Mouse (Mus musculus) mesoderm, embryonic 11.5 days (tissue): ENCODE results near the gene Hsf5.

Source experiments
- DNase-seq: peaks from one replicate; pipeline ENCODE4 v3.0.0-alpha.2; 2012; ENCODE audit warnings: low read depth, low spot score

The Hsf5 gene

DNA sequence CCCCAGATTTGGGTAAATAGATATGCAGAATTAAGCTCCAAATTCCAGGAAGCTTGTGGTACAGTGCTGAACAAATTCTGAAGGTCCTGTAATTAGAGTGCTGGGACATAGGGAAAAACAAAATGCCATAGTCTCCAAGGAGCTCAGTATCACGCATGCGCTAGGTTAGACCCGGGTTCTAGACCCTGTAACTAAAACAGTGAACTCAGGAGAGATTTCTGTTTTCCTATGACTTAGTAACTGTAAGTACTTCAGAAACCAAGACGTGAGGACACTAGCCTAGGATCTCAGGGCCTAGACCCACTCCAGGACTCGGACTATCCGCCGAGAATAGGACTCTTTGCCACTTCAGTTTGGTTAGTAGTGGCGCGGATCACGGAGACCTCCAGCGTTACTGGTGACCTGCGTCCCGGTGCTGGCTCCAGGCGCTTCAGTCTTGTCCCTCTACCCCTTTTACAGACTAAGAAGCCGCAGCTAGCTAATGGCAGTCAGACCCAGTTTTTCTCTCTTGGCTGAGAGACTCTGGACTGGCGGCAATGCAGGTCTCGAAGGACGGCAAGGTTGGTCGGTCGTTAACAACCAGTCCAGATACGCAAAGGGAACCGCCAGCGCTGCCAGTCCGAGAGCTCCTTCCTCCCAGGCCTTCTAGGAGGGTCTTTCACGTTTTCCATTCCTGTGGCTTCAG, 26.0 kb upstream of the Hsf5 start:
- peak; percentile 25 for DNase-seq

DNA sequence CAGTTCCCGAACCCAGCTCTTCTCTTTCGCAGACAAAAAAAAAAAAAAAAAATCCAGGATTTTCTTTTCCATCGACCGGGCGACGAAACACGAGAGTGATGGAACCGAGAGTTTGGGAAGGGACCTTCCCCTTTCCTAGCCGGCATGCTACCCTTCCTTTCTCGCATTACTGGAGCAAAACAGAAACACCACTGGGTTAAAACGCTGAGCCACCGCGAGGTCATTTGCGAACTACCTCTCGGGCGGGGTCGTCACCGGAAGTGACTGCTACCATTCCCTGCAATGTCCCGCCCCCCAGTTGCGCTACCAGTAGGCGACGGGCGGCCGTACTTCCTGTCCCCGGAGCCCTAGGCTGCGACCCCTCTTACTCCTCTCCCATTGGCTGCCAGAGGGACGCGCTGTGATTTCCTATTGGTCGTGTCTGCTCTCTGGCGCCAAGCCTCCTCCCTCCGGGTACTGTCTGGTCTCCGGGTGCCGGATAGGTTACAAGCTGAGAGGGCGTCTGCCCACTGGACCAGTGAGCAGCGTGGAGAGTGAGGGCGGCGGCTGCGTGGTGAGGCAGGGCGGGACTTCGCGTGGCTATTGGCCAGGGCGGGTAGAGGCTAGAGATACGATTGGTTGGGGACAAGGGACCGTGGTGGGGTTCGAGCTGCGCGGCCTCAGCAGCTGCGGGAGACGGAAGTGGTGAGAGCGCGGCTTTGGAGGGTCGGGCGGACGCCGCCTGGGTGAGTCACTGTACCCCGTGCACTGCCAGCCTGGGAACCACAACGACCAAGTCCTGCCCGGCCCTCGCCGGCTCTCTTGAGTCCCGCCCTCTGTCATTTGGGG, 25.2 kb upstream of the Hsf5 start, which contains the start of gene Mtmr4:
Gene Mtmr4 (plus strand): TSS at position 637 of the 828 bp plus-strand sequence.
- DNase-seq: peak; percentile 99

DNA sequence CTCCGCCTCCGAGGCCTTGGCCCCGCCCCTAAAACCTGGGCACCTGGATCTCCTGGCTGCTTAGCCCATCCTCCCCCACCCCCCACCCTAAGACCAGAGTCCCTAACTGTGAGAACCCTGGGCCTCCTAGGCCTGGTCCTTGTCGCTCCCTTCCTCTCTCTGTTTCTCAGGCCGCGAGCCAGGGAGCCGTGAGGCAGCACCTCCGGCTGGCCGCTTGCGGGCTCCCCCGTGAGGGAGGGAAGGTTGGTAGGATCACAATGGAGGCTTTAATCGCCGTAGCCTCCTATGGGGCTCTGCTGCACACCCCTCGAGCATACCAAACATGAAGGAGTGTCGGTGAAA, 24.6 kb upstream of the Hsf5 start:
- no peak for DNase-seq

DNA sequence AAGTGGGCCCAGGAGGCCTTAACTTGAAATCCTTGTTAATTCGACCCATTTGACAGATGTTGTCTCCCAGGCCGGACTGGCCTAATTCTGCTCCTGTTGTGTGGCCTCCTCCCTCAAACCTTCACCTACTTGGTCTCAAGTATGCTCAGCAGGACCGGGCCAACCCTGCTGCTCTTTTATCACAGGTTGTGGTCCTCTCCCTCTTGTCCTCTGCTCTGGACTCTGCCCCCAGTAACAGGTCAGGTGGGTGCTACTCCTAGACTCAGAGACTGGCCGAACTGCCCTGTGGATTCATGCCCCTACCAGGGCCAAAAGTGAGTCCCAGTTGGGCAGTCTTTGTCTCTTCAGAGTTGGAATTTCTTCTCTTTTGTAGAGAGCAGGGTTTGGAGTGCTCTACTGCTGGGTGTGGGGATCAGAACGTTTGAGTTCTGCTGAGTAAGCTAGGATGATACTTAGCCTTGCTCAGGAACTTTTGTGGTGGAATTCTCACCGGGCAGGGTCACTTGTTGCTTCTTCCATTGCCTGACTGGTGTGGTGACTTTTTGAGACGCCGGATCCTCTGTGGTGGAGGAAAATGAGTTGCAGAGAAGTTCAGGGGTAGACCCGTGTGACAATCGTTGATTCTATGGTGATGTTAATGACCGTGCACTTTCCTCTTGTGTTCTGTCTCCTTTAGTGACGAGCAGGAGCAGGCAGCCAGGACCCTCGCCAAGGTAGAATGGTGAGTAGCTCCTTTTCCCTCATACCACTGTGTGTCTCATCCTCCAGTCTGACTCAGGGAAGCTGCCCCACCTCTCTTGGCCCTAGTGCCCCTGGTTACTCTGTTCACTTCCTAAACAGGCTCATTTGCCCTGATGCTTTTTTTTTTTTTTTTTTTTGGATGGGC, 24.0 kb upstream of the Hsf5 start:
- no peak for DNase-seq

DNA sequence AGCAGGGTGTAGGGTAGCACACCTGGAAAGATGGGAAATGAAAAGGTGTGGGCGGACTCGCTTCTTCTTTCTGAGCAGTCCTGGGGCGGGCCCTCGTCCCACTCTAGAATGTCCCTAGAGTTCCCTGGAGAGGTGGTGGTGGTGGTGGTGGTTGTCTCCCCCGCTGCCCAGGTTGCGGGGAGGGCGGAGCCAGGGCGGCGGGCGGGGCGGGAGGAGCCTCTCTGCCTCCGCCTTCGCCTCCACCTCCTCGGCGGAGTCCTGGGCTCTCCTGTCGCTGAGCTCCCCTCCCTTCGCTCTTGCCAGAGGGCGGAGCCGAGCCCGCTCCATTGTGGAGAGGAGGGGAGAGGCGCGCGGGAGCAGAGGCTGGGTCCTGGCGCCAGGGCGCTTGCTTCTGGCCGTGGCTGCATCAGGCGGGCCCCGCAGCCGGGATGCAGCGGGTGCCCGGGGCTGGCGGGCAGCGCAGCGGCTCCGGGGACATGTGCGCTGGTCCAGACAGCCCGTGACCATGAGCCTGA, 21.6 kb upstream of the Hsf5 start:
- peak; percentile 90 for DNase-seq

DNA sequence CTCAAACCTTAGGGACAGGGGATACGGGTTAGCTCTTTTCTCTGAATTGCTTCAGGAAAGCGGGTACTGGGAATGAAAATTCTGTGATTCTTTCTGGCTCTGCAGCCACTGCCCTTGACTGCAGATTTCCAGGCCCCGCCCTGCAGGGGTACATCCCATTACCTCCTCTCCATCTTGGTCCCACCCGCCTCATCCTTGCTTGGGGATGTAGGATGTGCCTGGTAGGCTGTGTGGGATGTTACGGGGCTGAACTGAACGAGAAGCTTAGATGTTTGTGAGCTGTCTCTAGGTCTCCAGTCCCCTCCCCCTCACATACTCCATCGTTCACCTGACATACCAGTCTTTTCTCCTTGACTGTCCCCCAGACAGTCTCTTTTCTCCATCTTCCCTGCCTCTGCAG, 21.0 kb upstream of the Hsf5 start:
- peak; percentile 18 for DNase-seq

DNA sequence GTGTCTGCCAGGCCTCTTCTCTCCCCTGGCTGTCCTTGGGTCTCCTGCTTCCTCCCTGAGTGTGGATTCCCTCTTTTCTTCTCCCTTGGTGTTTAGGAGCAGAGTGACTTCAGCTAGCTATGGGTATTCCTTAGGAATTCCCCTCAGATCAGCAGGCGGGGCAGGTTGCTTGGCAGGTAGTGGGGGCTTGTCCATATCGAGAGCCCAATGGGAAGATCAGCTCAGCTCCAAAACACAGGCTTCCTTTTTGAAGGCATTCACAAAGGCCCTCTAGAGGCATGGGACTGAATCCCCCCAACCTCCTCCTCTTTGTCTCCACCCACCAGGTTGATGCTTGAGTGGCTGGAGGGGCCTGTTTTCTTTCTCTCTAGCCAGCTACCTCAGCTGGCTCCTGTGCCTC, 20.5 kb upstream of the Hsf5 start:
- DNase-seq: peak; percentile 24

DNA sequence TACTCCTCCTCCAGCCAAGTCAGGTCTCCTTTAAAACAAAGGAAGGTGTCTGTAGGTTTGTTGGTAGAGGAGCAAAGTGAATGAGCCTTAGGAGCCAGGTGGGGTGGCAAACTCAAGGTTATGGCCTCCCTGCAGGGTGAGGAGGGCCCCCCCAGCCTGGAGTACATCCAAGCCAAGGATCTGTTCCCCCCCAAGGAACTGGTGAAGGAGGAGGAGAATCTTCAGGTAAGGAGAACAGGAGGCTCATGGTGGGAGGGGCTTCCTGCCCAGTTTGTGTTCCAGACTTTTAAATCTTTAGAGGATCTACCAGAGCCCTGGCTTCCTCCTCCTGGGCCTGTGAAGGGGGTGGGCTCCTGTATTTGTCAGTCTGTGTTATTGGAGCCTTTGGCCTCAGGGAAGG, 19.9 kb upstream of the Hsf5 start:
- no peak for DNase-seq

DNA sequence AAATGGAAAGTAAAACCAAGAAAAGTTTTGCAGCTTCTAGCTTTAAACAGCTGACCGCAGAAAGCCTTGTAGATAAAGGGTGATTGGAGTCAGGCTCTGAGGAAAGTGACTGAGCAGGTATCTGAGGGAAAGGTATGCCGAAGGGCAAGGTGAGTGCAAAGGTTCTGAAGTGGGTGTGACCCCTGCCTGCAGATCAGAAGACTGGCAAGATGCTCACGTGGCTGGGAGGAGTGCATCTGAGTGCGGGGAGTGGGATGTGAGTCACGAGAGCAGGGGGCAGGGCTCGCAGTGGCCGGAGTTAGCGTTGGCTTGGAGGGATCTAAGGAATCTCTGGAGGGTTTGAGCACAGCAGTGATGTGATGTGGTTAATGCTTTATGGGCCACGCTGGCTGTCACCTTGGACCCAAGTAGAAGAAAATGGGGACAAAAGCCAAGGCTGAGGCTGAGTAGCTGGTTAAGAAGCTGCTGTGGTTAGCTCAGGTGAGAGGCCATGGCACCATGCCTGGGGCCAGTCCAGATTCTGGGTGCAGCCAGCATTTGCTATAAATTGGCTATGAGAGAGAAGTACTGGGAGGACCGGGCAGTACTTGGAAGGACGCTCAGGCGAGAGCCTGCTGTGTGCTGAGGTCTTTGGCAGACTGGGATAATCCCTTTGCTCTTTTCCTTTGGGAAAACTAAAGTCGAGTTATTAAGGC, 17.4 kb upstream of the Hsf5 start:
- no peak for DNase-seq

DNA sequence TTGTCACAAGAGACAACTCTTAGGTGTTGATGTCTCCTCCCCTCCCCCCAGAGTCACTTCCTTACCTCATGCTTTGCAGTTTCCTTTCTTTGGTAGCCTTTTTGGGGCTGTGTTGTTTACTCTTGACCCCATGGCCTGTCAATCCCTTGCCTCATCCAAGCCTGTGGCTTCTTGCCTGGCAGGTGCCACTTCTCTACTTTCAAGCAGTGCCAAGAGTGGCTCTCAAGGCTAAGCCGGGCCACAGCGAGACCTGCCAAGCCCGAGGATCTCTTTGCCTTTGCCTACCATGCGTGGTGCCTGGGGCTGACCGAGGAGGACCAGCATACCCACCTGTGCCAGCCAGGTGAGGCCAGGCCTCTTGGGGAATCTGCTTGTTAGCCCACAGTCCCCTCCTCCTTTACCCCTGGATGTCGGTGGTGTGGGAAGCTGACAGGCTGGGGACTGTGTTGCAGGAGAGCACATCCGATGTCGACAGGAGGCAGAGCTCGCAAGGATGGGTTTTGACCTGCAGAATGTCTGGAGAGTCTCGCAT, 16.6 kb upstream of the Hsf5 start:
- no peak for DNase-seq

DNA sequence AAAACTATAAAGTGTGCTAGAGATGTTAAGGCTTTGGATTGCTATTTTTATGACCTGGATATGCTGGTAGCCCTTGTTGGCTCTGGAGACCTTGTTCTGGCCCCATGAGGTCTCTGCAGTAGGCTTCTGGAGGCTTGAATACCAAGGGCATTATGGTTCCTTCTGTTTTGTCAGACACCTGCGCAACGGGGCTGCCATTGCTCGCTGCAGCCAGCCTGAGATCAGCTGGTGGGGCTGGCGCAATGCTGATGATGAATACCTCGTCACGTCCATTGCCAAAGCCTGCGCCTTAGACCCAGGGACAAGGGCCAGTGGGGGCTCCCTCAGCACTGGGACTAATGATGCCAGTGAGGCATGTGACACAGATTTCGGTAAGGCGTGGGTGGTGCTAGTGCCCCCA, 14.7 kb upstream of the Hsf5 start:
- DNase-seq: no peak

DNA sequence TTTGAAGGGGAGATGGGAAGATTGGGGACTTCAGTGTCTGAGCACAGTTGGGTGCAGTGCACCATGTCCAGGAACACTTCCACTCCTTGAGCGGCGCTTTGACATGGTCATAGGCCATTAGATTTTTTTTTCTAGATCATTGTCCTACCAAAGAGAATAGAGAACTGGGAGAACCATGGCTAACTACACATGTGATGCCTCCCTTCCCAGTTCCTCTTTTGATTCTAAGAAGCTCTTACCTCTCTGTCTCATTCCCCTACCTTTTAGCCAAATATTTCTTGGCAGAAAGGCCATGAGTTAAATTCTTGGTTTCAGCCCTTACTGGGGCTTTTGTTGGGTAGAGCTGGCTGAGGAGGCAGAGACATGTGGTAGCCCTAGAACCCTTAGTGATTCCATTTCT, 13.4 kb upstream of the Hsf5 start:
- DNase-seq: no peak

DNA sequence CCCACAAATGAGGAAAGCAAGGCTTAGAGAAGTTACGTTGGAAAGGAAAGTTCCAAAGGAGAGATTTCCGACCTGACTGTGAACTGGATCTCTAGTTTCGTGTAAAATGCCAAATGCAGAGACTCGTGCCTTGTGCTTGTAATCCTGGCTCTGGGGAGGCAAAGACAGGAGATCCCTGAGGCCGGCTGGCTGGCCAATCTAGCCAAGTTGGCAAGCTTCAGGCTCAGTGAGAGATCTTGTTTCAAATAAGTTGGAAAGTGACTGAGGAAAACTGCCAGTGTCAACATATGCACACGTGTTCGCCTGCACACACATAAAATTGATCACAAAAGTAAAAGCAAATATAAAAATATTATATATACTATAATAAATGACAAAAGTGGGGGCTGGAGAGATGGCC, 7.7 kb upstream of the Hsf5 start:
- no peak for DNase-seq

DNA sequence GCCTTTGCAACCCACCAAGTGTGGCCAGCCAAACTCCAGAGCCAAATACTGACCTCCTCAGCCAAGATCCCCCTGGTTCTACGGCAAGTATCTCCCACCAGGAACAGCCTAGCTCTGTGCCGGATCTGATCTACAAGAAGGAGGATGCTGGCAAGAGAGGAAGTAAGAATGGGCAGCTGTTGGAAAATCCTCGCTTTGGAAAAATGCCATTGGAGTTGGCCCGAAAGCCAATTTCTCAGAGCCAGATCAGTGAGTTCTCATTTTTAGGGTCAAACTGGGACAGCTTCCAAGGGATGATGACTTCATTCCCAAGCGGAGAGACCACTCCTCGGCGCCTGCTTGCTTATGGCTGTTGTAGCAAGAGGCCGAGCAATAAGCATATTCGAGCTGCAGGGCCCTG, 5.4 kb upstream of the Hsf5 start:
- no peak for DNase-seq

DNA sequence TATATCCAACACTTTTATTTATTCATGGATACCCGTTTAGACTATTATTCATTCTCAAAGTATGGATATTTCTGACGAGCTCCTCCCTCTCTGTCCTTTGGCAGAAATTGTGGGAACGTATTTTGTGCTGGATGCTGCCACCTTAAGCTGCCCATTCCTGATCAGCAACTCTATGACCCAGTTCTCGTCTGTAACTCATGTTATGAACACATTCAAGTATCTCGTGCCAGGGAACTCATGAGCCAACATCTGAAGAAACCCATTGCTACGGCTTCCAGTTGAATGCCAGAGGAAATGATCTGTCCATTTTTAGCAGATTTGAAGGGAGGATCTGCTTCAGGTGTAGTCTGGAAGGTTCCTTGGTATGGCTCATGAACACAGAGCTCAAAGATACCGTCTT, 3.0 kb upstream of the Hsf5 start:
- no peak for DNase-seq

DNA sequence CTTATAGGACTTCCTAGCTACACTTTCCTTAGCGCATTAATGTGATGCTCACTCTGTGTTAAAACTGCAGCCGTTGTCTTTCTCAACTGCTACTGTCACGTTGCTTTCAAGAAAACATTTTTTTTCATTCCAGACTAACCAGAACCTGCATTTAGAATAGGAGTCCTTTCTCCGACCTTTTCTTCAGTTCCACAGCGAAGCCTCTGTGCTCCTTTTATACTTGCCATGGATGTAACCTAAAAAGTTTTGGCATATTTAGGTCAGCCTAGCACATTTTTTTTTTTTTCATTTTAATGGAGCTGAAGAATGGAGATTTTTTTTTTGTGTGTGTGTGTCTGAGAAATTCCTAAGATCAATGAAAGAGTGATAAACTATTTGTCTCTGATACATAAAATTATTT, 1.4 kb upstream of the Hsf5 start:
- DNase-seq: no peak

DNA sequence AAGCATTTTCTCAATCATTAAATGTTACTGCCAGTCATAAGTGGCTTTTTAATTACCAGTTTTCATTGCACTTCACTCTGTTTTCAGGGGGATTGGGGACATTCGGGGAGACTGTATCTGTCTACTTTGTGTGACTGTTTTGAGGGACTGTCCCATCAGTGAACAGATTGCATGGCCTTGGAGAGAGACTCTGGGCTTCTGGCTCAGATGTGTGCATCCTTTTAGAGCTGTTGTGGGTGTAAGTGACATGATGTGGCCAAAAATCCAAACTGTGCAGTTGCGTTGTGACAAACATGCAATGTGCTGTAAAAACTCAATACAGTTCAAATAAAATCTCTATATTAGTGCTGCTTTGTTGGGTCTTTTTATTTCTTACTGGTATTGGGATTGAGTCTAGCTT, 1.0 kb upstream of the Hsf5 start:
- DNase-seq: no peak

DNA sequence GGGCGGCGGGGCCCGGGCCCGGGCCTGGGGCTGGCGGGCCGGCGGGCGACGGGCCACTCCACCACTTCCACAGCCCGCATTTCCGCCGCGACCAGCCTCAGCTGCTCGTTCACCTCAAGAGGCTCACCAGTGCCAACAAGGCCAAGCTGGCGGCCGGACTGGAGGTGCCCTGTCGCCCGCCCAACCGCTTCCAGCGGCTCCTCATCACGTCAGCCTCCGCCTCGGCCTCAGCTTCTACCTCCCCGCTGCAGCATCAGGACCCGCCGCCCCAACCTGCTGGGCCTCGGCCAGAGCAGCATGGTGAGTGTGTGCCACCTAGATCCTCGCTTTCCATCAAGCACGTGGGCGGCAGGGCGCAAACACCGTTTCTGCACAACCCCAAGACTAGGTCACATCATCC, 642 bp downstream of the Hsf5 start:
- DNase-seq: no peak

DNA sequence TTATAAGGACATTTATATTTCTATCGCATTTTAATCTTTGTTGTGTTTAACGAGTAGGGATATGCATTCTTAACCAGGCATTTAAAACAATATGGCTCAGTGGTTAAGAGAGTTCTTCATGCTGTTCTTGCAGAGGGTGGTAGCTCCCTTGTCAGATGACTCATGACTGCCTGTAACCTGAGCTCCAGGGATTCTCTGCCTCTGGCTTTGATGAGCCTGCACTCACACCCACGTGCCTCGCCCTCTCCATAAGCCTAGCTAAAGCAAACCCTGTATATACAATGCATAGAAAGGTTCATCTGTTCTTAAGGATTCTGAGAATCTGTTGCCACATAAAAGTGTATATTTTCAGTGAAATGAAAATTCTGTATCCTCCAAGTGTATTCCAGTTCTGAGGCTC, 6.2 kb downstream of the Hsf5 start:
- DNase-seq: no peak

DNA sequence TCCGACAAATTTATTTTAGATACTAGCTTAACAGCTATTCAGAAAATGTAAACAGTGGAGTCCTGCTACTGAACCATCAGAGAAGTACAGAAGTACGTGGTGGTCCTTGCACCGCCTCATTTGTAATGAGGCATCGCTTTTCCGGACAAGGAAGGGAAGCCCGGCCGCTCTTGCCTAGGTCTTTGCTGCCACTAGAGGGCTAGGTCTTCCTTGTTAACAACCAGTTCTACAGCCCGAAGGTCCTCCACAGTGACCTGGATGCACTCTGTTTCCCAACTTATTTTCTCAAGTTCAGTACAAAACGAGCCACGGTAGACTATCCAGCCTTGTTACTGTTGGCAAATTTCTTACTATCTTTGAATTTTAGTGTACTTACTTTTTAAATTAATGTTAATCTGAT, 12.9 kb downstream of the Hsf5 start:
- peak; percentile 52 for DNase-seq

DNA sequence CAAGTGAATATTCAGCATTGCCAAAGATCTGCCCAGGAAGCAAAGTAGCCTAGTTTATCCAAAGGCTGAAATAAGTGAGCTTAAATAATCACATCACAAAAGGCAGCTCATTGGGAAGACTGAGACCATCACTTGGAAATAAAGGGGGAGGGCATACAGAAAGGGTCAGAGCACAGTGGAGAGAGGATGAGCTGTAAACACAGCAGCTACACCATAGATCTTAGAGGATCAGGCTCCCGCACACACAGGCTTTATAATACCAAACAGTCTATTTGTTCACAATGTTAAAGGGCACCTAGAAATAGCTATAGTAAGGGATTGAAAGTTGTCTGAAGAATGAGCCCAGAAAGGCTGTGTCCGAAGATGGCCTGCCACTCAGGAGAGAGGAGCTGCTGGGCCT, 21.8 kb downstream of the Hsf5 start:
- DNase-seq: no peak
